8 mouse cellular contexts compared by ENCODE assay signal in the genomic region with DNA sequence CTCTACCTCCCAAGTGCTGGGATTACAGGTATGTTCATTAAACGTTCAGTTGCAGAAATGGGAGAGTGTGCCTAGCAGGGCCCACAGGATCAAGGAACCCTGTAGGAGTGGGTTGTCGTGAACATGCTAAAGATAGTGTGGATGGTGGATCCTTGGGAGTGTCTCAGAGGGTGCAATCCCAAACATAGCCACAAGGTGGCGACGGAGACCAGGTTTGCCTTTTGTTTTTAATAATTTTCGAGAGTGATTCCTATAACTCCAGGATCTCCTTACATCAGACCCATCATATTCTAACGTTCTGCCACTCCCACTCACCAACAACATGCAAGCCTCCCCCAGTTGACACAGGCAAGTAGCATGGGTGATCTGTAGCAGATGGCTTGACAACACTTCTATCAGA. TPM values are rescaled to one million over a fixed set of nuclear protein-coding genes. Genes with fewer than 3 reads are reported as not detected.
DNase-seq lines count a peak whose midpoint lies in the region; ATAC-seq and TF ChIP-seq lines count a peak whose summit lies in the region.

No protein-coding gene starts in this region.

- peak; percentile 99 for TF ChIP-seq CTCF in cortical plate, adult 2 months (IDR thresholded peaks at IDR 0.05; ENCODE audit: extremely low read depth, insufficient read depth, low read length)

- TF ChIP-seq POLR2A in cortical plate, adult 2 months (IDR thresholded peaks at IDR 0.05; ENCODE audit: extremely low read depth, insufficient read depth, low read length) = no peak

- H3K4me1 ChIP-seq in cortical plate, adult 2 months (ENCODE audit: control insufficient read depth, insufficient read depth, low read length) = no peaks in the 10 kb centered on the region
- H3K4me1 ChIP-seq in liver, embryonic 13.5 days (replicated peaks) = peaks cover 8% of the 10 kb centered on the region
- H3K4me1 ChIP-seq in neural tube, embryonic 11.5 days (ENCODE audit: control insufficient read depth, insufficient read depth, low read length) = no peaks in the 10 kb centered on the region

- peak; percentile 82 to 83 for DNase-seq in B cell, adult 2 months
- DNase-seq in adrenal gland, adult (ENCODE audit: inconsistent age in 2 of 2, low spot score in 1 of 2) = peak; percentile 82 to 96
- DNase-seq in gastrocnemius, postnatal 14 days = peak; percentile 72
- peak; percentile 71 to 91 for DNase-seq in kidney, postnatal 25 days
- peak; percentile 56 for DNase-seq in liver, embryonic 13.5 days
- DNase-seq in neural tube, embryonic 11.5 days (ENCODE audit: low spot score) = peak; percentile 82
- DNase-seq in testis, postnatal 10 days (ENCODE audit: low spot score) = peak; percentile 93

- no peak overlapping the region for H3K27ac ChIP-seq in cortical plate, adult 2 months (ENCODE audit: insufficient read depth, low read length)
- H3K27ac ChIP-seq in liver, embryonic 13.5 days = no peak overlapping the region
- H3K27ac ChIP-seq in neural tube, embryonic 11.5 days (ENCODE audit: low read depth, low read length) = no peak overlapping the region

- 0 out of 2 replicates have a peak, but pooled peaks have one; percentile 32 for ATAC-seq in liver, embryonic 13.5 days (ENCODE audit: low read depth)
- no peak for ATAC-seq in neural tube, embryonic 11.5 days (ENCODE audit: insufficient read depth, low FRiP score, low TSS enrichment)

- intact Hi-C loops in gastrocnemius, postnatal 14 days (cut with DNase I; ENCODE audit: low total_unique reads) = loop anchor here (5.0 kb wide), 1 partner anchor 117 kb away; no protein-coding TSS in a partner anchor

- WGBS in liver, embryonic 13.5 days (ENCODE audit: insufficient replicate concordance) = under 1% methylated on average over 6 of the region's 6 CpGs
- WGBS in neural tube, embryonic 11.5 days = 3% methylated on average over 6 of the region's 6 CpGs

- H3K4me3 ChIP-seq in cortical plate, adult 2 months (ENCODE audit: insufficient read depth, low read length) = no peak overlapping the region
- H3K4me3 ChIP-seq in liver, embryonic 13.5 days (replicated peaks) = no peak overlapping the region
- no peak overlapping the region for H3K4me3 ChIP-seq in neural tube, embryonic 11.5 days (ENCODE audit: low read depth, low read length)

- H3K9me3 ChIP-seq in liver, embryonic 13.5 days (replicated peaks) = no peaks in the 10 kb centered on the region
- no peaks in the 10 kb centered on the region for H3K9me3 ChIP-seq in neural tube, embryonic 11.5 days (ENCODE audit: control insufficient read depth, low read length)

- no peak overlapping the region for H3K9ac ChIP-seq in liver, embryonic 13.5 days
- no peak overlapping the region for H3K9ac ChIP-seq in neural tube, embryonic 11.5 days (ENCODE audit: low read length)

- no peaks in the 10 kb centered on the region for H3K27me3 ChIP-seq in liver, embryonic 13.5 days
- H3K27me3 ChIP-seq in neural tube, embryonic 11.5 days (ENCODE audit: control insufficient read depth, insufficient read depth, low read length) = no peaks in the 10 kb centered on the region

- H3K4me2 ChIP-seq in liver, embryonic 13.5 days = no peak overlapping the region
- H3K4me2 ChIP-seq in neural tube, embryonic 11.5 days (ENCODE audit: low read depth) = no peak overlapping the region

- no peaks in the 10 kb centered on the region for H3K36me3 ChIP-seq in liver, embryonic 13.5 days
- no peaks in the 10 kb centered on the region for H3K36me3 ChIP-seq in neural tube, embryonic 11.5 days (ENCODE audit: control insufficient read depth, insufficient read depth, low read length)

RNA-seq across cellular contexts. Expression of a gene that starts 15.7 kb away (rescaled TPM):
- polyA plus RNA-seq in cortical plate, adult 2 months (2012; rRNA removed) = 103 and 115 TPM in 2 replicates
- 10 to 100 TPM; 65.6 to 80.3 TPM for total RNA-seq in gastrocnemius, postnatal 14 days (2021)
- polyA plus RNA-seq in liver, embryonic 13.5 days (2015; fragmentation: Nextera tagmentation; extraction: Ambion mirVana) = 6.7 and 6.8 TPM in 2 replicates
- 23.8 and 28.7 TPM in 2 replicates for polyA plus RNA-seq in neural tube, embryonic 11.5 days (2014; fragmentation: Nextera tagmentation; extraction: Ambion mirVana)
